Comparison of ENCODE assay signal across 8 mouse cellular contexts in the genomic region with DNA sequence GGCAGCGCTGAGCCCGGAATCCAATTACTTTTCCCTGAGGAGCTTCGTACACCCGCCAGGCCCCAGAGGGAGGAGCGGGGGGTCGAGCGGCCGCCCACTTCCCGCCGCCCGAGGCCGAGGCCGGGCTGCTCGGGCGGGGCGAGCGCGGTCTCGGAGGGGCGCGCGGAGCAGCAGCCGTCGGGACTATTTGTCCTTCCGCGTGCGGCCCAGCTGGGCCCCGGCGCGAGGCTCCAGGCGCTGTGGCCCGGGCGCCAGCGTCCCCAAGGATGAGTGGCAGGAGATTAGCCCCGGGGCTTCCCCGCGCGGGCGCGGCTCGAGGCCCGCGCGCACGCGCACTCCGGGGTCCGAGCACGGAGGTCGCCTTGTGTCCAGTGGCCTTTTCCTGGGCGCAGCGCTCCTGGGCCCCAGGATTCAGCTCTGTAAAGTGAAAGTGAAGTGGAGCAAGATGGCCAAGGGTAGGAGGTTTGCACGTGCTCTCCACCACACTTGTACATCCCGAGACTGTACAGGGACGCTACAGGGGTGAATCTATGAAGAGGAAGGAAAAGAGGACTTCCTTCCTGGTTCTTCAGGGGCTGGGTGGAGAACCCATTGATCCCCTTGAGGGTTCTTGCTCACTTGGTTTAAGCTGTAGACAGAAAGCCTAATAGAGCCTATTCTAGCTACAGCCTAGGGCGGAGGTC. TPM values are rescaled to one million over a fixed set of nuclear protein-coding genes. Genes with fewer than 3 reads are reported as not detected.
DNase-seq lines count a peak whose midpoint lies in the region; ATAC-seq lines count a peak whose summit lies in the region.

No protein-coding gene starts in this region.

- 2% methylated on average over 55 of the region's 56 CpGs for WGBS in hindbrain, embryonic 11.5 days

- ATAC-seq in hindbrain, embryonic 11.5 days (ENCODE audit: low FRiP score) = peak; percentile 94

- no peaks in the 10 kb centered on the region for H3K4me1 ChIP-seq in hindbrain, embryonic 11.5 days (replicated peaks; ENCODE audit: control insufficient read depth, insufficient read depth, low read length)

- peak overlapping the region; percentile 91 for H3K9ac ChIP-seq in hindbrain, embryonic 11.5 days (ENCODE audit: low read depth, low read length)

- H3K9me3 ChIP-seq in hindbrain, embryonic 11.5 days (ENCODE audit: control insufficient read depth, low read length) = no peaks in the 10 kb centered on the region

- peak; percentile 97 for DNase-seq in Muller cell, postnatal 12 days (ENCODE audit: inconsistent ontology term)
- peak; percentile 84 for DNase-seq in cerebellum, adult 9-10 months
- DNase-seq in frontal cortex, adult 2 months (ENCODE audit: extremely low spot score in 1 of 2, low spot score in 1 of 2) = peak; percentile 48 to 75
- DNase-seq in hindbrain, embryonic 11.5 days (ENCODE audit: low spot score) = peak; percentile 92
- DNase-seq in layer of hippocampus, postnatal 36 days = peak; percentile 85 to 87
- DNase-seq in lung, postnatal 25 days (ENCODE audit: low spot score) = peak; percentile 91
- DNase-seq in retina, adult 2 months (ENCODE audit: low read depth, low spot score) = peak; percentile 82
- DNase-seq in thymus, postnatal 36 days = peak; percentile 85 to 86

- H3K4me3 ChIP-seq in hindbrain, embryonic 11.5 days (ENCODE audit: low read depth, low read length) = peak overlapping the region; percentile 59

- peak overlapping the region; percentile 89 for H3K4me2 ChIP-seq in hindbrain, embryonic 11.5 days (replicated peaks; ENCODE audit: low read depth, low read length)

- peak overlapping the region; percentile 91 for H3K27ac ChIP-seq in hindbrain, embryonic 11.5 days (ENCODE audit: low read depth, low read length)

- H3K27me3 ChIP-seq in hindbrain, embryonic 11.5 days (ENCODE audit: control insufficient read depth, insufficient read depth, low read length) = no peaks in the 10 kb centered on the region

- no peaks in the 10 kb centered on the region for H3K36me3 ChIP-seq in hindbrain, embryonic 11.5 days (ENCODE audit: control insufficient read depth, insufficient read depth, low read length)

RNA-seq across cellular contexts. Expression of a gene that starts 21.6 kb away (rescaled TPM):
- polyA plus RNA-seq in frontal cortex, adult 2 months (2012; rRNA removed) = 46.0 and 46.1 TPM in 2 replicates
- polyA plus RNA-seq in hindbrain, embryonic 11.5 days (2014; fragmentation: Nextera tagmentation; extraction: Ambion mirVana) = 215 and 227 TPM in 2 replicates
- 10 to 100 TPM; 60.7 to 61.2 TPM for total RNA-seq in layer of hippocampus, postnatal 36 days (2021)

Comparison
In these comparisons a context has a peak if more than half of its experiments do, and no peak if none do; other contexts are left out.
1. Peak in every context shown above with its lines: DNase-seq, ATAC-seq, H3K4me3 ChIP-seq and H3K27ac ChIP-seq.